Mouse (Mus musculus) kidney, adult 2 months (tissue): ENCODE data around the gene Tmem234.

Experiments
- CTCF ChIP-seq: fragments of 200-500 bp; conservative IDR thresholded peaks from 2 replicates; pipeline ENCODE4 v1.5.1; 2011; ENCODE audit warnings: low read depth, mild to moderate bottlenecking, control low read depth, low read length, moderate library complexity, mixed read lengths; ENCODE audit not compliant: insufficient read depth, insufficient read length
- POLR2A ChIP-seq: fragments of 200-500 bp; IDR thresholded peaks from one replicate; pipeline ENCODE4 v1.6.1; 2011; ENCODE audit warnings: low read depth, low read length, control low read depth

- TF ChIP-seq CTCF (no peak), POLR2A (no peak)
These were observed 72.5 kb downstream of the Tmem234 start for GRCm38 (mm10) chr4:129672878-129673449.
